Mouse (Mus musculus): ENCODE results near the gene Mier2.

GRCm38 (mm10) chr10:79574350-79574749 is 19.4 kb upstream of the Mier2 start:
- TF ChIP-seq CTCF (conservative IDR thresholded peaks at IDR 0.05; ENCODE audit: low read length) (no peak), POU5F1 (IDR thresholded peaks at IDR 0.05; ENCODE audit: borderline replicate concordance, low read length) (no peak)
